Mouse (Mus musculus) kidney, adult 2 months (tissue): ENCODE measurements at regions not wholly inside any gene's neighbourhood (a gene's known extent, or its start where the extent isn't known, plus 50 kb on each side); places are given as distances from the start of the nearest gene placed in this dataset.

Experiments used
- DNase-seq: peaks from one replicate; pipeline ENCODE4 v3.0.0; 2021
- H3K27ac ChIP-seq: fragments of 200-500 bp; 2 replicates; pipeline ENCODE4 v1.5.1; 2012; ENCODE audit warnings: low read depth, low read length, control low read depth, inconsistent platforms; ENCODE audit not compliant: insufficient read depth
- H3K27me3 ChIP-seq: fragments of 200-500 bp; replicated peaks from 2 replicates; pipeline ENCODE4 v1.6.1; 2012; ENCODE audit warnings: mild to moderate bottlenecking, moderate library complexity, low read length, inconsistent platforms; ENCODE audit not compliant: control insufficient read depth, insufficient read depth
- H3K36me3 ChIP-seq: fragments of 200-500 bp; 2 replicates; pipeline ENCODE4 v1.6.1; 2012; ENCODE audit warnings: mild to moderate bottlenecking, moderate library complexity, low read length, inconsistent platforms; ENCODE audit not compliant: control insufficient read depth, insufficient read depth
- H3K4me1 ChIP-seq: fragments of 200-500 bp; 2 replicates; pipeline ENCODE4 v1.6.1; 2011; ENCODE audit warnings: low read length; ENCODE audit not compliant: control insufficient read depth, insufficient read depth
- H3K4me3 ChIP-seq: fragments of 200-500 bp; 2 replicates; pipeline ENCODE4 v1.5.1; 2011; ENCODE audit warnings: mild to moderate bottlenecking, low read depth, low read length, control low read depth; ENCODE audit not compliant: insufficient read depth
- CTCF ChIP-seq: fragments of 200-500 bp; conservative IDR thresholded peaks from 2 replicates; pipeline ENCODE4 v1.5.1; 2011; ENCODE audit warnings: low read depth, mild to moderate bottlenecking, control low read depth, low read length, moderate library complexity, mixed read lengths; ENCODE audit not compliant: insufficient read depth, insufficient read length
- POLR2A ChIP-seq: fragments of 200-500 bp; IDR thresholded peaks from one replicate; pipeline ENCODE4 v1.6.1; 2011; ENCODE audit warnings: low read depth, low read length, control low read depth
- WGBS: fragments of 180-500 bp; shearing (Covaris S2); methylation state at CpG from one replicate; pipeline ENCODE4 v1.1.7; 2018; 5-methylcytosine and 5-hydroxymethylcytosine counted together

DNA sequence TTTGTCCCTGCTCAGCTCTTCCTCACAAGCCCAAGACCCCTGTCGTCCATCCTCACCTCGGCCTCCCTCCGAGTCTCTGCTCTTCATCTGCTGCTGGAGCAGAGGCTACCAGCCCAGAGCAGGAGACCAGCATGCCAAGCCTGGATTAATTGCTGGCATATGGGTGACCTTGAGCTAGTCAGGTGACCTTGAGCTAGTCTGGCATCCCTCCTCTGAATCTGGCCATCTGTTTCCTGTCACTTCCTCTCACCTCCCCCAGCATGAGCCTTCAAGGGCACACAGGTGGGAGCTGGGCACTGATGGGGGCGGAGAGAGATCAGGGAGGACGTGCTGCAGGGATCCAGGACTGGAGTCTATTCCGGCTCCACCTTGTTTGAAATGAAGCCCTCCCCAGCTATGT lies 135.7 kb downstream of the Hmg20a start:
- Histone ChIP-seq H3K27me3 (no peaks in the 10 kb centered on the region), H3K27ac (no peak overlapping the region), H3K36me3 (no peaks in the 10 kb centered on the region), H3K4me1 (no peaks in the 10 kb centered on the region), H3K4me3 (no peak overlapping the region)
- no peak for TF ChIP-seq CTCF
- no peak for TF ChIP-seq POLR2A
- 67% methylated on average over 6 of the region's 6 CpGs for WGBS
- DNase-seq: no peak

DNA sequence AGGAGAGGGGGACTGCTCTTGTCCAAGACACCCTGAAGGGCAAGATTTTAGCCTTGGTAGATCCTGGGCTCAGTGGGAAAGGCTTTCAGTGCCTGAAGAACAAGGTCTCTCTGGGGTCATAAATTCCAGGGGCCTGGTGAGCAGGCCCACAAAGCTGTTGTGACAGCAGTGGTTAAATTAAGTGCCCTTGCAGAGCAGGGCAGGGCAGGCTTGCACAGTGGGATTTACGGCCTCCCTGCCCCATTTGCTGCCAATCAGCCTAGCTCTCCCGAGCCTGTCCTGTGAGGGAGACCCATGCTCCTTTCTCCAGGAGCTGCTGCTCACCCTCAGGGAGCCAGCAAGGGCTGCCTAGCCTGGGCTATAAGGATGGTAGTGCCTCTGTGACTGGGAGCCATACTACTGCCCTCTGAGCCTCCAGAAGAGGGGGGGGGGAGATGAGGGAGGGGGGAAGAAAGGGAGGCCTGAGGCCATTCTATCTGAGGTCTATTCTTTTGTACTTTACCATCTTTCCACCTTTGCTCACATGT lies 141.3 kb downstream of the Hmg20a start:
- Histone ChIP-seq H3K36me3 (no peaks in the 10 kb centered on the region), H3K4me3 (no peak overlapping the region), H3K4me1 (no peaks in the 10 kb centered on the region), H3K27ac (no peak overlapping the region), H3K27me3 (no peaks in the 10 kb centered on the region)
- TF ChIP-seq CTCF (no peak), POLR2A (no peak)
- 69% methylated on average over 2 of the region's 2 CpGs for WGBS
- no peak for DNase-seq

DNA sequence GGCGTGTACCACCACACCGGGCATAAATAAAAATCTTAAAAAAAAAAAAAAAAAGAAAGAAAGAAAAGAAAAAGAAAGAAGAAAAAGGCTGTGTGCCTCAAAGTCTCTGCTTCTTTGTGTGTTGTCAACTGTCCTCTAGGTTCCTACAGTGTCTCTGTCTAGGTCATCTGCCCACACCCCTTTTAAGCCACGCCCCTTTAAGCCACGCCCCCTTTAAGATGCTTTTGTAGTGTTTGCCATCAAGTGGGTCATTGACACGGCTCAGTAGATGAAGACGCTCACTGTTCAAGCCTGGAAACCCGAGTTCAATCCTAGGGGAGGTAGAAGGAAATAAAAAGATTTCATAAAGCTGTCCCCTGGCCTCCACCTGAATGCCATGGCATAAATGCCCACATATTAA lies 144.0 kb downstream of the Hmg20a start:
- 59% methylated on average over 7 of the region's 7 CpGs for WGBS
- Histone ChIP-seq H3K36me3 (no peaks in the 10 kb centered on the region), H3K27me3 (no peaks in the 10 kb centered on the region), H3K27ac (no peak overlapping the region), H3K4me3 (no peak overlapping the region), H3K4me1 (no peaks in the 10 kb centered on the region)
- no peak for TF ChIP-seq POLR2A
- no peak for TF ChIP-seq CTCF
- DNase-seq: no peak

DNA sequence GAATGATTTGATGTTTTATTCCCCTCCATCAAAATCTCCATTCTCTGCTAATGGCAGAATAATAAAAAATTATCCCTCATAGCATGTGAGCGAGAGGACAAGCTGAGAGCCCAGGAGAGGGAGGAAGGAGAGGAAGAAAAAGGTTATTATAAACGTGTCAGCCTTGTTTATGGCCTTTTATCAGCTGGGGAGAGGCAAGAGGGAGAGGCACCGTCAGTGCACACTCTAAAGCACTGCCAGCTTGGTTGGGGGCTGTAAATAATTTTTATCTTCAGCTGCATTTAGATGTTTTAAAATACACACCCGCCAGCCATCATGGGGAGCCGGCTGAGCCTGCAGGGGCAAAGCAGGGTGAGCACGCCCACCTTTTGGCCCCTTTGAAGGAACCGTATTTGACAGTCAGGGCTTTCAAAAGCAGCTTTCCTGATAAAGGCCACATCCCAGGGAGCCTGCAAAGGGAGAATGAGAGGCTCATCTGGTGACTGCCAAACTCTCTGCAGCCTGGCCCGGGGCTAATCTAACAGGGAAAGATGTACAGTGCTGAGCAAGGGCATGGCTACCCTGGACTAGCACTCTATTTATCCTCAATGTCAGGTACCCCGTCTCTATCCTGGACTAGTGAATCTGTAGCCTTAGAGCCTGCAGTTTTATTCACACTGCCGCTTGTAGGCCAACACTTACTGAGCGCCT lies 145.8 kb downstream of the Hmg20a start:
- H3K27ac ChIP-seq: no peak overlapping the region
- TF ChIP-seq POLR2A (no peak), CTCF (no peak)
- no peak for DNase-seq

More for the DNA sequence above, 145.8 kb downstream of the Hmg20a start:
- no peaks in the 10 kb centered on the region for H3K27me3 ChIP-seq
- H3K4me1 ChIP-seq: no peaks in the 10 kb centered on the region
- H3K4me3 ChIP-seq: no peak overlapping the region
- 47% methylated on average over 11 of the region's 11 CpGs for WGBS
- H3K36me3 ChIP-seq: no peaks in the 10 kb centered on the region
